Mouse (Mus musculus) liver, postnatal 0 days (tissue): Measurements from ENCODE around the gene Gm2310.

Source experiments
- CTCF ChIP-seq: sonication (generic); IDR thresholded peaks from 2 replicates; pipeline ENCODE4 v1.5.1; 2016; ENCODE audit warnings: antibody characterized with exemption, low read depth
- EP300 ChIP-seq: IDR thresholded peaks from 2 replicates; pipeline ENCODE4 v1.6.1; 2016; ENCODE audit warnings: antibody characterized with exemption, low read depth, mild to moderate bottlenecking

DNA sequence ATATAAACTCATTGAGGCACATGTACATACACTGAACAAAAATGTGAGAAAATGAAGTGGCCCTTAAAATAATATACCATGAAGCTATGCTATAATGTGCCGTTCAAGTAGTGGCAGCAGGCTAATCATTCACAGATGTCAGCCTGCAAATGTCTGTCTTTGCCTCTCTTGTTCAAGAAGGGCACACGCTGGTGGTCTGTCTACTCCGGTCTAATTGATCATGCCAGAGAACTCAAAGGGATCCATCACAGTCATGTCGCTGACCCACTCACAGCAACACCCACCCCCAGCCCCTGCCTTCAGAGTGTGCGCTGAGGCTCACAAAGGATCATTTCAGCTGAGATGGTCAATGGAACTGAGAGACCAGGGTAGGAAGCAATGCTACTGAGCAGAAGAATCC, 6.8 kb downstream of the Gm2310 start:
- TF ChIP-seq CTCF (no peak), EP300 (no peak)
